Mouse (Mus musculus): ENCODE data around the gene Srp9. TPM values are rescaled to one million over a fixed set of nuclear protein-coding genes. Genes with fewer than 3 reads are reported as not detected.

Gene Srp9
- polyA plus RNA-seq, 1 experiment from 2014 or later = 109 TPM

DNA sequence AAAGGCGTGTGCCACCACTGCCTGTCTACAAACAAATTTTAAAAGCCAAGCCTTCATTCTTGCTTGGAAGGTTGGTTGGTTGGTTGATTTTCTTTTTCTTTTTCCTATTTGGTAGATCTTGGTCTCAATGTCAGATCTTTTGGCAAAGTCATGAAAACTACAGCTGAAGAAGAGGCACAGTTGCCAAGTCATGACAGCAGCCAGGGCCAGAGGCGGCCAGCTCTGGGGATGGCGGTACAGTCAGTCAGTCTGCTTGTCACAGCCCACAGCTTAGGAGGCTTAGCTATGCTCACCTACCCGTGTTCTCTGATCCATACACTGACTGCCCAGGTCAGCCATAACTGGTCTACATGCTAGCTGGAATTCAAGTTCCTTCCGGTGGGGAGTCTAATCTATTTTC lies 31.1 kb upstream of the Srp9 start:
- 80% methylated on average over 5 of the region's 5 CpGs for WGBS (ENCODE audit: insufficient replicate concordance)
- Histone ChIP-seq H3K36me3 (replicated peaks; ENCODE audit: insufficient read depth, low read length) (no peaks in the 10 kb centered on the region), H3K27me3 (ENCODE audit: insufficient read depth, low read length) (no peaks in the 10 kb centered on the region), H3K4me2 (ENCODE audit: low read depth, low read length) (no peak overlapping the region), H3K9ac (replicated peaks) (no peak overlapping the region), H3K9me3 (ENCODE audit: low read length) (no peaks in the 10 kb centered on the region), H3K4me1 (ENCODE audit: insufficient read depth) (peaks cover 2% of the 10 kb centered on the region), H3K27ac (ENCODE audit: low read depth) (no peak overlapping the region), H3K4me3 (ENCODE audit: low read depth, low read length) (no peak overlapping the region)
- no peak for ATAC-seq
- no peak for DNase-seq
- TF ChIP-seq CTCF (IDR thresholded peaks at IDR 0.05; ENCODE audit: low read depth) (no peak), EP300 (IDR thresholded peaks at IDR 0.05; ENCODE audit: low read depth) (no peak)

- 44% methylated on average over 15 of the region's 15 CpGs for WGBS (ENCODE audit: insufficient replicate concordance)
- TF ChIP-seq EP300 (IDR thresholded peaks at IDR 0.05; ENCODE audit: low read depth) = no peak
- no peak for TF ChIP-seq CTCF (IDR thresholded peaks at IDR 0.05; ENCODE audit: low read depth)
- no peak overlapping the region for H3K4me3 ChIP-seq (ENCODE audit: low read depth, low read length)
- DNase-seq (no peak), ATAC-seq (no peak)
- H3K27me3 ChIP-seq (ENCODE audit: insufficient read depth, low read length) = no peaks in the 10 kb centered on the region
- H3K36me3 ChIP-seq (replicated peaks; ENCODE audit: insufficient read depth, low read length) = no peaks in the 10 kb centered on the region
- no peak overlapping the region for H3K4me2 ChIP-seq (ENCODE audit: low read depth, low read length)
- H3K9ac ChIP-seq (replicated peaks) = no peak overlapping the region
- H3K4me1 ChIP-seq (ENCODE audit: insufficient read depth) = peaks cover 2% of the 10 kb centered on the region; the same call in 1 of the 2 replicates
- H3K27ac ChIP-seq (ENCODE audit: low read depth) = no peak overlapping the region
- H3K9me3 ChIP-seq (ENCODE audit: low read length) = no peaks in the 10 kb centered on the region
Observed at GRCm38 (mm10) chr1:182094473-182095136, 29.9 kb upstream of the Srp9 start.

- H3K36me3 ChIP-seq (replicated peaks; ENCODE audit: insufficient read depth, low read length) = no peaks in the 10 kb centered on the region
- ATAC-seq = no peak
- TF ChIP-seq CTCF (IDR thresholded peaks at IDR 0.05; ENCODE audit: low read depth) (no peak), EP300 (IDR thresholded peaks at IDR 0.05; ENCODE audit: low read depth) (no peak)
- H3K4me2 ChIP-seq (ENCODE audit: low read depth, low read length) = no peak overlapping the region
- 34% methylated on average over 10 of the region's 10 CpGs for WGBS (ENCODE audit: insufficient replicate concordance)
- H3K4me1 ChIP-seq (ENCODE audit: insufficient read depth) = 0 out of 2 replicates have a peak, but pooled peaks cover 2% of the 10 kb centered on the region
- H3K4me3 ChIP-seq (ENCODE audit: low read depth, low read length) = no peak overlapping the region
- DNase-seq = no peak
- H3K27ac ChIP-seq (ENCODE audit: low read depth) = no peak overlapping the region
- no peaks in the 10 kb centered on the region for H3K9me3 ChIP-seq (ENCODE audit: low read length)
- H3K9ac ChIP-seq (replicated peaks) = no peak overlapping the region
- no peaks in the 10 kb centered on the region for H3K27me3 ChIP-seq (ENCODE audit: insufficient read depth, low read length)
Observed at GRCm38 (mm10) chr1:182095240-182095741, 29.2 kb upstream of the Srp9 start.

GRCm38 (mm10) chr1:182096707-182097106 lies 27.8 kb upstream of the Srp9 start:
- Histone ChIP-seq H3K27ac (ENCODE audit: low read depth) (no peak overlapping the region), H3K27me3 (ENCODE audit: insufficient read depth, low read length) (no peaks in the 10 kb centered on the region), H3K4me1 (ENCODE audit: insufficient read depth) (0 out of 2 replicates have a peak, but pooled peaks cover 2% of the 10 kb centered on the region), H3K9ac (replicated peaks) (no peak overlapping the region), H3K9me3 (ENCODE audit: low read length) (no peaks in the 10 kb centered on the region), H3K4me3 (ENCODE audit: low read depth, low read length) (no peak overlapping the region), H3K4me2 (ENCODE audit: low read depth, low read length) (no peak overlapping the region), H3K36me3 (replicated peaks; ENCODE audit: insufficient read depth, low read length) (no peaks in the 10 kb centered on the region)
- DNase-seq = no peak
- TF ChIP-seq EP300 (IDR thresholded peaks at IDR 0.05; ENCODE audit: low read depth) (no peak), CTCF (IDR thresholded peaks at IDR 0.05; ENCODE audit: low read depth) (no peak)
- WGBS (ENCODE audit: insufficient replicate concordance) = 54% methylated on average over 5 of the region's 5 CpGs
- ATAC-seq = no peak

DNA sequence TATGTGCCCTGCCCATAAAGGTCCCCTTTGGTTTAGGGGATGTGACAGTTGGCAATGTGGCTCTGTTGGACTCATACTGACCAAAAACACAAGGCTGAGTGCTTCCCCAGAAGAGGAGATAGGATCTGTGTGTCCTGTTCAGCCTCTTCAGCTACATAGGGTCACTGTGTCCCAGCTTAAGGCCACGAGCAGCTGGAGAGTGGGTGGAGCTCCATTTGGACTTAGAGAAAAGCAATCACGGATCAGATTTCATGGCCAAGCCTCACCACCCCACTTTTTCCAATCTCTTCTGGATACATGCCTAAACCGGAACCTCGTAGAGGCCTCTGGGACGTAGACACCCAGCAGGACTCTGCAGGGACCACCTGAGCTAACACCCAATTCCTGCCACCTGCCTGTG lies 25.5 kb upstream of the Srp9 start:
- H3K9me3 ChIP-seq (ENCODE audit: low read length) = no peaks in the 10 kb centered on the region
- no peak overlapping the region for H3K9ac ChIP-seq (replicated peaks)
- 55% methylated on average over 5 of the region's 5 CpGs for WGBS (ENCODE audit: insufficient replicate concordance)
- H3K4me2 ChIP-seq (ENCODE audit: low read depth, low read length) = no peak overlapping the region
- H3K4me1 ChIP-seq (ENCODE audit: insufficient read depth) = 0 out of 2 replicates have a peak, but pooled peaks cover 2% of the 10 kb centered on the region
- no peak for ATAC-seq
- no peak overlapping the region for H3K4me3 ChIP-seq (ENCODE audit: low read depth, low read length)
- no peaks in the 10 kb centered on the region for H3K36me3 ChIP-seq (replicated peaks; ENCODE audit: insufficient read depth, low read length)
- H3K27me3 ChIP-seq (ENCODE audit: insufficient read depth, low read length) = no peaks in the 10 kb centered on the region
- TF ChIP-seq CTCF (IDR thresholded peaks at IDR 0.05; ENCODE audit: low read depth) (no peak), EP300 (IDR thresholded peaks at IDR 0.05; ENCODE audit: low read depth) (no peak)
- no peak overlapping the region for H3K27ac ChIP-seq (ENCODE audit: low read depth)
- DNase-seq = no peak

GRCm38 (mm10) chr1:182100403-182100802 lies 24.1 kb upstream of the Srp9 start:
- no peaks in the 10 kb centered on the region for H3K4me1 ChIP-seq (ENCODE audit: insufficient read depth)
- no peaks in the 10 kb centered on the region for H3K9me3 ChIP-seq (ENCODE audit: low read length)
- no peak overlapping the region for H3K9ac ChIP-seq (replicated peaks)
- H3K4me3 ChIP-seq (ENCODE audit: low read depth, low read length) = no peak overlapping the region
- H3K36me3 ChIP-seq (replicated peaks; ENCODE audit: insufficient read depth, low read length) = no peaks in the 10 kb centered on the region
- no peak overlapping the region for H3K4me2 ChIP-seq (ENCODE audit: low read depth, low read length)
- no peak for ATAC-seq
- DNase-seq = no peak
- no peaks in the 10 kb centered on the region for H3K27me3 ChIP-seq (ENCODE audit: insufficient read depth, low read length)
- no peak for TF ChIP-seq EP300 (IDR thresholded peaks at IDR 0.05; ENCODE audit: low read depth)
- no peak for TF ChIP-seq CTCF (IDR thresholded peaks at IDR 0.05; ENCODE audit: low read depth)
- 69% methylated on average over 3 of the region's 3 CpGs for WGBS (ENCODE audit: insufficient replicate concordance)
- H3K27ac ChIP-seq (ENCODE audit: low read depth) = no peak overlapping the region

Measured in liver, postnatal 0 days (tissue).